Mouse (Mus musculus): ENCODE data around the gene Ogg1. TPM values are rescaled to one million over a fixed set of nuclear protein-coding genes. Genes with fewer than 3 reads are reported as not detected.

Ogg1 gene
- polyA plus RNA-seq, 1 experiment from 2014 or later: 19.1 TPM

DNA sequence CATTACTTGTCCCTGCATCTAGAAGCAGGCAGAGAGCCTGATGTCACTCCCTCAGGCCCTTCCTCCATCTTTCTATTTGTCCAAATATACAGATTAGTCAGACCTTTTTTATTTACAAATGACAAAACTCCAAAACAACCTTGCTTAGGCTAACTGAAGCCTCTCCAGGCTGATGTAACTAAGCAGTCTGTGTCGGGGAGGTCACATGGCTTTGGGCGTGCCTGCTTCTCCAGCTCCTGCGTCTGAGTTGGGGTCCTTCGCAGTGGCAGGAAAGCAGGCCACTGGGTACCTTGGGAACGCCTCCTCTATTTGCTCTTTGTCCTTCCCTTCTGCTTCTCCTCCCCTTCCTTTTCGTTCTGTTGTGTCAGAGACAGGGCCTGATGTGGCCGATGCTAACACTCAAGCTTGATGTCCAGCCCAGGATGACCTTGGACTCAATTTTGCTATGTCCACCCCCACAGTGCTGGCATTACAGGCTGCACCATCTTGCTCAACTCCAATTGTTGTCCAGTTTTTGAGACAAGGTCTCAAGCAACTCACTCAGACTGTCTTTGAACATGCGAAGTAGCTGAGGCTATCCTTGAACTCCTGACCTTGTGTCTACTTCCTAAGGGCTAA lies 37.9 kb downstream of the Ogg1 start:
- no peaks in the 10 kb centered on the region for H3K4me1 ChIP-seq
- no peaks in the 10 kb centered on the region for H3K27me3 ChIP-seq (ENCODE audit: low read depth, poor library complexity, severe bottlenecking)
- no peak overlapping the region for H3K4me3 ChIP-seq
- peaks cover 27% of the 10 kb centered on the region for H3K36me3 ChIP-seq
- no peak for DNase-seq (ENCODE audit: low spot score)
- no peak overlapping the region for H3K27ac ChIP-seq
- WGBS: 69% methylated on average over 8 of the region's 8 CpGs
- no peaks in the 10 kb centered on the region for H3K9me3 ChIP-seq (replicated peaks)

GRCm38 (mm10) chr6:113366639-113367038 lies 39.9 kb downstream of the Ogg1 start:
- Histone ChIP-seq H3K9me3 (replicated peaks) (no peaks in the 10 kb centered on the region), H3K36me3 (peaks cover 47% of the 10 kb centered on the region), H3K4me1 (no peaks in the 10 kb centered on the region), H3K27ac (no peak overlapping the region), H3K27me3 (ENCODE audit: low read depth, poor library complexity, severe bottlenecking) (no peaks in the 10 kb centered on the region), H3K4me3 (no peak overlapping the region)
- WGBS: 86% methylated on average over 6 of the region's 6 CpGs
- DNase-seq (ENCODE audit: low spot score): no peak

- H3K9me3 ChIP-seq (replicated peaks): no peaks in the 10 kb centered on the region
- H3K36me3 ChIP-seq: peaks cover 56% of the 10 kb centered on the region
- no peak overlapping the region for H3K27ac ChIP-seq
- no peak overlapping the region for H3K4me3 ChIP-seq
- WGBS: 100% methylated on average over 1 of the region's 1 CpGs
- H3K27me3 ChIP-seq (ENCODE audit: low read depth, poor library complexity, severe bottlenecking): no peaks in the 10 kb centered on the region
- DNase-seq (ENCODE audit: low spot score): no peak
- no peaks in the 10 kb centered on the region for H3K4me1 ChIP-seq
Measured at GRCm38 (mm10) chr6:113367574-113367973, 40.8 kb downstream of the Ogg1 start.

DNA sequence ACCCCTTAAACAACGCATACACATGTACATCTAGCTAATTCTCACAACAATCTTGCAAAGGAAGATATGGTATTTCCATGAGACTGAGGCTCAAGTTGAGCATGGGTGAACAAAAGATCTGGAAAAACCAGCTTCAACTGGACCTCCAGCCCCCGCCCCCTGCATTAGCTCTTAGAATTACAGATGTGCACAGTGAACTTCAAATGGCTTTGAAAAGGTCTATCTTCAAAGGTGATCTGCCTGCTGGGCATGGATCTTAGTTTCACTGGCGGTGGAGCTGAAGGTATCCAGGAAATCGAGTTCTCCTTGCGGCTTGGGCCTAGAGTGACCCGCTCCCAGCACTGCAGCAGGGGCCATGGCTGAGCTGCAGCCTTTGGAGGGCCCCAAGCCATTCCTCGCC lies 41.4 kb downstream of the Ogg1 start:
- DNase-seq (ENCODE audit: low spot score): no peak
- H3K9me3 ChIP-seq (replicated peaks): no peaks in the 10 kb centered on the region
- H3K4me3 ChIP-seq: no peak overlapping the region
- WGBS: 91% methylated on average over 7 of the region's 7 CpGs
- peaks cover 62% of the 10 kb centered on the region for H3K36me3 ChIP-seq
- H3K4me1 ChIP-seq: no peaks in the 10 kb centered on the region
- no peaks in the 10 kb centered on the region for H3K27me3 ChIP-seq (ENCODE audit: low read depth, poor library complexity, severe bottlenecking)
- no peak overlapping the region for H3K27ac ChIP-seq

- H3K27ac ChIP-seq: no peak overlapping the region
- WGBS: 90% methylated on average over 5 of the region's 5 CpGs
- no peak overlapping the region for H3K4me3 ChIP-seq
- no peak for DNase-seq (ENCODE audit: low spot score)
- peaks cover 66% of the 10 kb centered on the region for H3K36me3 ChIP-seq
- no peaks in the 10 kb centered on the region for H3K9me3 ChIP-seq (replicated peaks)
- H3K27me3 ChIP-seq (ENCODE audit: low read depth, poor library complexity, severe bottlenecking): no peaks in the 10 kb centered on the region
- H3K4me1 ChIP-seq: no peaks in the 10 kb centered on the region
Measured at GRCm38 (mm10) chr6:113368577-113368976, 41.8 kb downstream of the Ogg1 start.

DNA sequence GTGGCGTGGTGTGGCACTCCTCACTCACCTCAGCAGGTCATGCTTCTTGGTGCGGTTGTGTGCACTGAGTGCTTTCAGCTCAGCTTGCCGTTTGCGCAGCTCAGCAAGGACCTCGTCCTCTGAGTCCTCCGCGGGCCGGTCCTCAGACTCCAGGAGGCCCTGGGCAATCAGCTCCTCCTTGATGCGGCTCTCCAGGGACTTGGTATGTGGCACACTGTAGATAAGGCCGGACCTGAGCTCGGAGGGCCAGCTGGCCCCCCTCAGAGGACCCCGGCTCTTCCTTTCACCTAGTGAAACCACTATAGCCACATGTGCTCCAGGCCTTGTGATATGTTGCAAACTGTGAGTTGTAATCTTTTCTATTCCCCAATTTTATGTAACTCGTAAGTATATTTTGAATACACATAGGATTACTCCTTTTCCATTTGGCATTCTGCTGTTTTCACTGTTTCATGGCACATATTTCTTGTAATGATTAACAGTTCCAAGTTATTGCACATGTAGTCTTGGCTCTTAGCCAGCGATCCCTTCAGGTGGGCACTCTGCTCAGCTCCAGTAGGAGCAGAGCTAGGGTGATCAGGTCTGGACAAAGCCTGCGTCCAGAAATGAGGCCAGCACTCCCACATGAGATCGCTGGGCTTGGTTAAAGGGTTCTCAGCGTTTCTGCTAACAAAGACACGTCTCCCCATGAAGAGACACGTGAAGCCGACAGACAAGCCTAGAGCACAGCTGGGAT lies 43.6 kb downstream of the Ogg1 start:
- Histone ChIP-seq H3K27ac (no peak overlapping the region), H3K9me3 (replicated peaks) (no peaks in the 10 kb centered on the region), H3K27me3 (ENCODE audit: low read depth, poor library complexity, severe bottlenecking) (no peaks in the 10 kb centered on the region), H3K36me3 (peaks cover 84% of the 10 kb centered on the region), H3K4me3 (no peak overlapping the region), H3K4me1 (no peaks in the 10 kb centered on the region)
- WGBS: 95% methylated on average over 20 of the region's 20 CpGs
- no peak for DNase-seq (ENCODE audit: low spot score)

DNA sequence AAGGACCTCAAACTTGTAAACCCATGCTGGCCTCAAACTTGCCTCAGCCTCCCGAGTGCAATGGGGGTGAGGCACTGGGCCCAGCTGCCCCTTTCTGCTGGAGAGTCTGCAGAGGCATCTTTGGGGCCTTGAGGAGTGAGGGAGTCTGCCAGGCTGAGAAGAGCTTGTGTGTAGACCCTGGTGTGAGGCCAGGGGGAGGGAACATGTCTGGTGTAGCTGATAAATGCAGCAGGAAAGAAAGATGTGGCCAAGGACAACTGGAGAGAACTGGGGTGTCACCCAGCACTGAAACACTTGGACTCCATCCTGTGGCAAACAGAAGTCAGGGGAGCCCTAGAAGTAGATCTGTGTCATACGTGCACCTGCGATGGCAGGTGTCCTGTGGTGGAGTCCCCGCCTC lies 46.7 kb downstream of the Ogg1 start:
- no peaks in the 10 kb centered on the region for H3K27me3 ChIP-seq (ENCODE audit: low read depth, poor library complexity, severe bottlenecking)
- 92% methylated on average over 4 of the region's 4 CpGs for WGBS
- H3K9me3 ChIP-seq (replicated peaks): no peaks in the 10 kb centered on the region
- H3K36me3 ChIP-seq: peaks cover 75% of the 10 kb centered on the region
- H3K4me1 ChIP-seq: peaks cover 9% of the 10 kb centered on the region
- no peak for DNase-seq (ENCODE audit: low spot score)
- H3K4me3 ChIP-seq: no peak overlapping the region
- H3K27ac ChIP-seq: no peak overlapping the region

DNA sequence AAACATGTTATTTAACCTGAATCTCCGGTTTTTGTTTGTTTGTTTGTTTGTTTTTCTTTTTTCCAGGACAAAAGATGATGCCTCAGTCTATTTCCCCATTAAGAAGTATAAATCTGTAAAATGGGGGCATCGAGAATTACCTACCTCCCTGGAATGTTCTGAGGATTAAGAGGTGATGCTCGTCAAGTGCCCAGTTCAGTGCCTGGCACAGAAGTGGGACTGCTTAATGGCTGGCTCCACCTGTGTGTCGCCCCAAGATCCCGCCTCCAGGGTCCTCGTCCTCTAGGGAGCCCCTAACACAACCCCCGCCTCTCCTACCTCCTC lies 50.4 kb downstream of the Ogg1 start:
- Histone ChIP-seq H3K4me3 (peak overlapping the region; percentile 89), H3K4me1 (peaks cover 19% of the 10 kb centered on the region), H3K27me3 (ENCODE audit: low read depth, poor library complexity, severe bottlenecking) (no peaks in the 10 kb centered on the region), H3K27ac (peak overlapping the region; percentile 100), H3K36me3 (peaks cover 62% of the 10 kb centered on the region), H3K9me3 (replicated peaks) (no peaks in the 10 kb centered on the region)
- no peak for DNase-seq (ENCODE audit: low spot score)
- WGBS: 11% methylated on average over 7 of the region's 7 CpGs

DNA sequence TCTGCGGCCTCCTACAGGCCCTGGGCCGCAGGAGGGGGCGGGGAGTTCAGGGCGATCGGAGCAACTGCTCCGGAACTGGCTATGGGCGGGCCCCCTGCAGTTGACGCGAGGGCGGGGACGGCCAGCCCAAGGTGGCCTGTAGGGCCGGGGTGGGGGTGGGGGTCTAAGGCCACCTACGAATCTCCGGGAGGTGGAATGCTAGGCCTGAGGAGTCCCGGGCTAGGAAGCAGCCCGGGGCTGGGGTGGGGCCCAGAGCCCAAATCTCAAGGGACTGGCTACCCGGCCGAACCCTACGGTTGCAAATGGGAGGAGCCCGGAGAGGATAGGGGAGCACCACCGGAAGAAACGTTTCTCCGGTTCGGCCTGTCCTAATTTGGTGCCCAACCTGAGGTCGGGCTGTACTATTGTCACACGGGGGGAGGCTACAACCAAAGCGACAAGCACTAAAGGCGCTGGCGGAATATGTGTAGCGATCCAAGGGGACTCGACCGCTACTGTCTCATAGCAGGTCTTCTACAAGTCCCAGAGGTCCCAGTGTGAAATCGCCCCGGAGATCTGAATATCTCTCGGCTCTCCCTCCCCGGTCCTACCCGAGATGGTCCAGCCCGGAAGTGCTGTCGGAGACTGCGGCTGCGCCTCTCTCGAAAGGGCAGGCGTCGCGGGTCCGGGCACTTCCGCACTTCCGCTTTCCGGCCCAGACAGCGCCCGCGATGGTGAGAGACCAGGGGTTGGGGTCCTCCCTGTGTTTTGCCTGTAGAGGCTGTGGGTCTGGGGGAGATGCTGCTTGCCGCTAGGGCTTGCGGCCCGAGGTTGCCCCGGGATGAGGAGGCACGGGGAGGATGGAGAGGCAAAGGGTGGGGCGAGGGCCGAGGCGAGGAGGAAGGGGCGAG lies 51.0 kb downstream of the Ogg1 start, which contains the start of the genes Tada3 and Arpc4:
Tada3 (minus strand) TSS at position 388 of the 890 bp plus-strand sequence.
Arpc4 (plus strand) TSS at position 620 of the 890 bp plus-strand sequence.
- Histone ChIP-seq H3K36me3 (peaks cover 62% of the 10 kb centered on the region), H3K4me3 (peak within 1 kb of the TSS; percentile 89), H3K27ac (peak within 1 kb of the TSS; percentile 100), H3K27me3 (ENCODE audit: low read depth, poor library complexity, severe bottlenecking) (no peaks in the 10 kb centered on the region), H3K4me1 (peaks cover 19% of the 10 kb centered on the region), H3K9me3 (replicated peaks) (no peaks in the 10 kb centered on the region)
- peak; percentile 95 for DNase-seq (ENCODE audit: low spot score)
- under 1% methylated on average over 60 of the region's 61 CpGs for WGBS

GRCm38 (mm10) chr6:113379246-113379645 lies 52.5 kb downstream of the Ogg1 start:
- WGBS: 87% methylated on average over 6 of the region's 6 CpGs
- Histone ChIP-seq H3K27me3 (ENCODE audit: low read depth, poor library complexity, severe bottlenecking) (no peaks in the 10 kb centered on the region), H3K27ac (no peak overlapping the region), H3K4me1 (peaks cover 19% of the 10 kb centered on the region), H3K9me3 (replicated peaks) (no peaks in the 10 kb centered on the region), H3K36me3 (peaks cover 62% of the 10 kb centered on the region), H3K4me3 (peak overlapping the region; percentile 89)
- no peak for DNase-seq (ENCODE audit: low spot score)

DNA sequence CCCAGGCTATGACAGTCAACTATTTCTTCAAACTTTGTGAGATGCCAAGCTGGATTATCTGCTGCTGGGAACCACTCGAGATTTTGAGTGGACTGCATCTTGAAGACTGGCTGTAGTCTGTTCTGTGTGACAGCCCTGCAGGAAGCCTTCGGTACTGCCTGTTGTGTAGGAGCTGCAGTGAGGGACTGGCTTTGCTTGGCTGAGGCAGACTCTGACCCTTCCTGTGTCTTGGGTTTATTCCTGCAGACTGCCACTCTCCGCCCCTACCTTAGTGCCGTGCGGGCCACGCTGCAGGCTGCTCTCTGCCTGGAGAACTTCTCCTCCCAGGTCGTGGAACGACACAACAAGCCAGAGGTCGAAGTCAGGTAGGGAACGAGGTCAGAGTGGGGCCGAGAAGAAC lies 53.7 kb downstream of the Ogg1 start:
- Histone ChIP-seq H3K9me3 (replicated peaks) (no peaks in the 10 kb centered on the region), H3K36me3 (peaks cover 62% of the 10 kb centered on the region), H3K27me3 (ENCODE audit: low read depth, poor library complexity, severe bottlenecking) (no peaks in the 10 kb centered on the region), H3K4me3 (no peak overlapping the region), H3K27ac (no peak overlapping the region), H3K4me1 (peaks cover 19% of the 10 kb centered on the region)
- 93% methylated on average over 11 of the region's 11 CpGs for WGBS
- DNase-seq (ENCODE audit: low spot score): no peak

DNA sequence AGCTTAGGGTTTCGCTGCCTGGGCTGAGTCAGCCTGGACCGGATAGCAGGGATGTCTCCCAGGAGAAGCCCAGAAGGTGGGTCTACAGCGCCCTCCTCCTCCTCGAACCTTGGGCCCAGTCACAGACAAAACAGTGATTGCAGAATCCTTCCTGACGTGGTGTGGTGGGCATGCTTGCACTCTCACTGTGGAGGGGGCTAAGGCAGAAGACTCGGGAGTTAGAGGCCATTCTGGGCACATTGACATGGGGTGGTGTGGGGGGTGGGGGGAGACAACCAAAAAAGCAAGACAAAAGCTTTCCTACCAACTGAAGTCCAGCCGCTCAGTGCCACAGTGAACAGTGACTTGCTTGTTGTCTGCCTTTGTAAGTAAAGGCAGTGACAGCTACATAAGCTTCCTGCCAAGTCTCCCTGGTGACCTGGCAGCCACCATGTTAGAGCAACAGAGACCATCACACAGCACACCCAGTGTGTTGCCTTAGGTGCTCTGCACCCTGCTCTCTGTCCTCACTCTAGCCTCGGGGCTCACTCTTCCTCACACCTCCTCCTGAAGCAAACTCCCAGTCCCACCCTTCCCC lies 57.7 kb downstream of the Ogg1 start:
- Histone ChIP-seq H3K4me3 (no peak overlapping the region), H3K27me3 (ENCODE audit: low read depth, poor library complexity, severe bottlenecking) (no peaks in the 10 kb centered on the region), H3K9me3 (replicated peaks) (no peaks in the 10 kb centered on the region), H3K27ac (no peak overlapping the region), H3K36me3 (peaks cover 96% of the 10 kb centered on the region), H3K4me1 (peaks cover under 1% of the 10 kb centered on the region)
- DNase-seq (ENCODE audit: low spot score): no peak
- 92% methylated on average over 8 of the region's 8 CpGs for WGBS

All from limb, embryonic 10.5 days (tissue).